Mouse (Mus musculus) thymus, adult 18-20 months (tissue): ENCODE measurements around the gene Ing2.

Experiments
- DNase-seq, 2 experiments: peaks; one replicate each; pipeline ENCODE4 v3.0.0; 2022; ENCODE audit warnings: mixed read lengths in 2 of 2

Gene Ing2

DNA sequence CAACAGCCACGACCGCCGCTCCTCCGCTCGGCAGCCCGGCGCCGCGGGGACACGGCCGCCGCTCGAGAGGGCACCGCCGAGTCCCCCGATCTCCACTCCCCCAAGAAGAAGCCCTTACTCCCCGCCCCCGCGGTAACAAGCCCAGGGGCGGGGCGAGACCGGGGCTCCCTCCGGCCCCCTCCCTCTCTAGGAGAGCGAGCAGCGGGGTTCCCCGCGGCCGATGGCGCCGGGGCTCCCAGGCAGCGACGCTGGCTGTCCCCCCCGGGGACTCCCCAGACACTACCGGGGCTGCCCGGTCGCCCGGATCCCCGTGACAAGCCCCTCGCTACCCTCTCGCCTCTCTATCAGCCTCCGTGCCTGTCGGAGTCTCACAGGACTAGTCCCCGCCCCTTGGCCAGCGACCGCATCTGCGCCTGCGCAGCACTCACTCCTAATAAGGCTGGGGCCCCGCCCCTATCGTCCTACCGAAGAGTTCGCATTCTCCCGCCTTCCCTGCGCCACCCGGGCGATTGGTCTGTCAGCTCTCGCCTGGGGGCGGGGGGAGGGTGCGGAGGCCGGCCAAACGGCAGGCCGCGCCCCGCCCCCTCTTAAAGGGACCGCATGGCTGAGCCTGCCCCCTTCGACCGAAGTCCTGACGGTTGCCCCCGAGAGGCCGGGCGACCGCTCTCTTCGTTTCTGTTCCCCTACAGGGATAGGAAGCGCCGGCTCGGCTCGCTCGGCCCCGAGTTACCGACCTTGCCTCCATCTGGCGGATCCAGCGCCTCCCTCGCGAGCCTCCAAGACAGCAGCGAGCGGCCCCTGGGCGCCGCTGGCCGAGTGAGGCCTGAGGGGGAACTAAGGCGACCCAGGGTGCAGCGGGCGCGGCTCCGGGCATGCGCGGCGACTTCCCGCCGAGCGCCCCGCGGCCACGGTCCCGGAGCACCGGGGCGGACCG is at the start of gene Ing2:
Ing2 (minus strand) TSS at position 780 of the 934 bp plus-strand sequence.
- peak; percentile 100 for DNase-seq

- no peak for DNase-seq
Observed at GRCm38 (mm10) chr8:47721609-47722008, 46.3 kb upstream of the Ing2 start.

GRCm38 (mm10) chr8:47718641-47719040 is 43.3 kb upstream of the Ing2 start:
- DNase-seq = no peak

GRCm38 (mm10) chr8:47713761-47714745 is 38.7 kb upstream of the Ing2 start, which contains the start of gene Cdkn2aip:
Cdkn2aip (minus strand) TSS chr8:47713932.
- DNase-seq = peak; percentile 90 to 92

DNA sequence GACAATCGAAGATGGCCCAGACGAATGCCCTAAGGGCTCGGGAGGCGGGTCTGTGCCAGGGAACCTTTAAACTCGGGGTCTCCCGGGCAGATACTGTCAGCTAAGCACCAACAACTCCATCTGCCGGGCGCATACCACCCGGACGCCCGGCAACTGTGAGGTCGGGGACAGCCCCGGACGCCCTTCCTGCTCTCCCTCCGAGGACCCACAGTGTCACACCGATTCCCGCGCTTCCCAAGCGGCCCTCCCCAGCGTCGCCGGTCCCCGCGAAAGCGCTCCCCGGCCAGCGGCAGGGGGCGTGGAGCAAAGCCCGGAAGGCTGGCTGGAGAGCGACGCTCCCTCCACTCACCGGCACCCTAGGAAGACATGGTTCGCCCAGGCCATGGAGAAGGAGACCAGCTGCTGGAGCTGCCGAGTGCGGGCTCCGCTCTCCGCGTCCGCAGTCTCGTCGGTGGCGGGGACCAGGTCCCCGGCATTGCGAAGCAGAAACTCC is 37.9 kb upstream of the Ing2 start:
- peak; percentile 42 to 61 for DNase-seq

GRCm38 (mm10) chr8:47708106-47708505 is 32.8 kb upstream of the Ing2 start:
- DNase-seq = no peak

DNA sequence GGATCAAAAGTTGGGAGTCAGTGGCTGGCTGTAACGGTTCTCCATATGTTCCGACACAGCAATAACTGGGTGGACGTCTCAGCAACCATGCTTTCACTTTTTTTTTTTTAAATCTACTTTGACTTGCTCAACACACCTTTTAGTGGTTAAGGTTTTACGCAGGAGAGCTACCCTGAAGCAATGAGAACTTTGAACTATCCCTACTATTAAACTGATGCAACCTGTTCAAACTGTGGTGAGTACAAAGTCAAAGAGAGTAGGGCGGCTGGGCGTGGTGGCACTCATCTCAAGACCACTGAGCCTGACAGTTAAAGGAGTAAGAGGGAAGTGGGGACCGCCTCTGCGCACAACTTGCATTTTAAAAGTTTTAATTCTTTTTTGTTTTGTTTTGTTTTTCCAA is 31.4 kb upstream of the Ing2 start:
- no peak for DNase-seq

DNA sequence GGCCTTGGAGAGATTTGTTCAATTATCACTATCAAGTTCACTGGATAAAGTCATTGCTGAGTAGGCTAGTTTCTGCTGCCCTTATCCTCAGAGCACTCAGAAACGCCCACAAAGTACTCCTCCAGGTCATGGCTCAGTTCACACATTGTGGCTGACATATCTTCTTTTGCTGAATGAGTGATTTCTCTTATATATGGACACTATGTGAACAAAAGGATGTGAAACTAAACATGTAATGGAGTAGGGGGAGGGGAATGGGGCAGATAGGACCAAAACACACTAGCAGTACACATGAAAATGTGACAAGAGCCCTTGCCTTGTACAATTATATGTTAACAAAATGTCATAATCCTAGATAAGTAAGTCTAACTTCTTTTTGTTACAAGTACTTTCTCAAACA is 27.0 kb upstream of the Ing2 start:
- DNase-seq = no peak

DNA sequence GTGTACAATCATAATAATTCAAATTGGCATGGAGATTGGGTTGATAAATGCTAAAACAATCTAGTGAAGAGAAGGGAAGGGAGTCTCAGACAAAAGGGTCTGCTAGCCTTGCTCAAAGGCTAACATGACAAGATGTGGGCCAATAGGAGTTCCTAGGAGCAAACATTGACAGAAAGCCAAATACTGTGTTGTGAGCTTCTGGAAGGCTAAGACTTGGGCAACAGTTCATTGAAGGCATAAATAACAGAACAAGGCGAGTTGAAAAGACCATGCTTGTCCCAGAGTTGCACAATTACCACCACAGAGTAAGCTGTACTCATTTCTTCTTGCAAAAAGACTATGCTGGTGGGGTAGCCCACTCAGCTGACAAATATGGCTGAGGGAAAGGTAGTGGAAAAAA is 22.3 kb upstream of the Ing2 start:
- DNase-seq = no peak

DNA sequence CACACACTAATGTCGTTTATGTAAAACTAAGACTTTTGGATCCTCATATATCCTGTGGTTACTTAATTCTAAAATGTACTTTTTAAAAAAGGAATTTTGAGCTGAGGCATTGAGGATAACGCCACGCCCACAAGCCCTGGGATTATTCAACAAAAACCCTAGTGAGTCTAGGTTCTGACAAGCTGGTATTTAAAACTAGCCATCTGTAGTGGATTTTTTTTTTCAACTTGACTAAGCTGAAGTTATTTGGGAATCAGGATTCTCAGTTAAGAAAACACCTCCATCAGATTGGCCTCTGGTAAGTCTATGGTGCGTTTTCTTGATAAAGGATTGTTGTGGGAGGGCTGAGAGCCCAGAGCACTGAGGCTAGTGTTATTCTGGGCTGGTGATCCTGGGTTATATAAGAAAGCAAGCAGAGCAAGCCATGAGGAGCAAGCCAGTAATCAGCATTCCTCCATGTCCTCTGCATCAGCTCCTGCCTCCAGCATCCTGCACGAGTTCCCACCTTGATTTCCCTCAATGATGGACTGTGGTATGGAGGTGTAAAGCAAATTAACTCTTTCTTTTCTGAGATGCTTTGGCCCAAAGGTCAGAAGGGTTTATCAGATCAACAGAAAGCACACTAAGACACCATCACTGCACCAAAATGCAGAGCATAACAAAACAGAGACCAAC is 20.2 kb upstream of the Ing2 start:
- DNase-seq = no peak

GRCm38 (mm10) chr8:47693119-47693518 is 17.8 kb upstream of the Ing2 start:
- DNase-seq = peak; percentile 17 to 25

DNA sequence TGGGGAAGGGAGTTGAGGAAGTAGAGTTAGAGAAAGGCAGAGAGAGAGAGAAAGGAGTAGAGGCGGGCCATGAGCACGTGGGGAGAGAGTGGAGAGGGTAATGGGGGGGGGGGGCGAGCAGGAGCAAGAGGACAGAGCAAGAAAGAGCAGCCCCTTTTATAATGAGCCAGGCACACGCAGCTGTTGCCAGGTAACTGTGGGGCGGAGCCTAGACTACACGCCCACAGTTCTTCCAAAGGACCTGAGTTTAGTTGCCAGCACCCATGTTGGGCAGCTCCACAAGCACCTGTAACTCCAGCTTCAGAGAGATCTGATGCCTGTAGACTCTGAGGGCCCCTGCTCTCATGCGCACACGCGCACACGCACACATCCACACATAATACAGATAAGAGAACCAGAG is 16.5 kb upstream of the Ing2 start:
- DNase-seq = no peak

GRCm38 (mm10) chr8:47691303-47691702 is 15.9 kb upstream of the Ing2 start:
- no peak for DNase-seq

- DNase-seq = no peak
Observed at GRCm38 (mm10) chr8:47690674-47691078, 15.3 kb upstream of the Ing2 start.

GRCm38 (mm10) chr8:47689704-47690326 is 14.5 kb upstream of the Ing2 start:
- DNase-seq = peak in 1 of 2 experiments; percentile 21

DNA sequence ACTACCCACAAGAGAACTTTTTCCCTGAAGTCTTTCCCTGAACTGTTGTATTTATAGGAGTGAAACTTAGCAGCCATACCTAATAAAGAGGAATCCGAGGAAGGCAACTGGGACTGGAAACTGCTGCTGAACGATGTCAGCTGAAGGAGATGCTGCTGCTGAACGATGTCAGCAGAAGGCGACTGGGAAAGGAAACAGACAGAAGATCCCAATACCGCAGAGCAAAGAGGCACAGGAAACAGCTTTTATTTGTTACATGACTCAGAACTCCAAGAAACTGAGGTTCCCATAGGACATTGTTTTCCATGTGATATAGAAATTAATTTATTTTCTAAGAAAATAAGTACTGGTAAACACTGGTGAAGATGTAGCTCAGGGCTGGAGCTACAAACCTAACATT is 9.1 kb upstream of the Ing2 start:
- DNase-seq = no peak

GRCm38 (mm10) chr8:47683994-47684393 is 8.6 kb upstream of the Ing2 start:
- no peak for DNase-seq

- no peak for DNase-seq
Observed at GRCm38 (mm10) chr8:47680306-47680705, 5.0 kb upstream of the Ing2 start.

GRCm38 (mm10) chr8:47679603-47680002 is 4.2 kb upstream of the Ing2 start:
- DNase-seq = no peak

- DNase-seq = no peak
Observed at GRCm38 (mm10) chr8:47676631-47677030, 1.3 kb upstream of the Ing2 start.

DNA sequence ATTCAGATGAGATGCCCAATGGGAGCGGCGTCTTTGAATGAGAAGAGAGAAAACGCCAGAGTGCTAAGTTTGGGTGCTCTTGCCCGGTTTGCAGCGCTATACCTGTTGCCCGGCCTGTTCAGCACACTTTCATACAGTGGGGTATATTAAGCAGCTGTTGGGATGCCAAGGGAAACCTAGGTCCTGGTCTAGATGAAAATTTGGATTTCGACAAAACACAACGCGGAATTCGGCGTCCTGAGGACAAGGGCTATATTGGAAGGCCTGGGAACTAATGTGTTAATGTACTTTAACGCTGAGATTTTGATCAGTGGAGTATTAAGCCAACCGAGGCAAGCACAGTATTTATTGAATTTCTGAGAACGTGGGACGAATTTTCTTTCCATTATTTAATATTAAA is 868 bp upstream of the Ing2 start:
- peak in 1 of 2 experiments; percentile 12 for DNase-seq

DNA sequence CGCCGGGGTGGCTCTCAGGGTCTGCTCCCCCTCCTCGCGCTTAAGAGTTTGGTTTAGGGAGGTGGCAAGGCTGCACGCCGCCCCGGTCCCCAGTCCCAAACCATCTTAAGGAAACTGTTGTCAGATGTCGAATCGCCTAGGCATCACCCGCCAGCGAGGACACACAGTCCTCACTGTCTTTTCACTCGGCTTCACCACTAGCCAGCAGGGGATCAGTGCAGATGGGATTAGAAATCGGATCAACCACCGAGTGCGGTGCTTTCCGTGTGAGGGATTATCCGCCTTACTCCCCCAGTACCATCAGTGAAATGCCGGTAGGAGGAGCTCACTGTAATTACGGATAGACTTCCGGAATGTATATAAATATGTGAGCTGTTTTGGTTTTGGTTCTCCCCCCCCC is 430 bp upstream of the Ing2 start:
- no peak for DNase-seq
